Mouse (Mus musculus): ENCODE measurements around the gene Adssl1. TPM values are rescaled to one million over a fixed set of nuclear protein-coding genes. Genes with fewer than 3 reads are reported as not detected.

Gene Adssl1
- total RNA-seq (2021), result 100 to 1,000 TPM; 119 to 129 TPM
- long read RNA-seq, experiment 1, transcript Adssl1-201 (13 exons, 1,777 nt), result major isoform, 280 of 294 reads
- long read RNA-seq, experiment 1, partial matches to known transcripts, result 9 of 294 reads
- long read RNA-seq, experiment 1, other reads (novel, unspliced or antisense), result 5 of 294 reads
- long read RNA-seq, experiment 2, transcript Adssl1-201 (13 exons, 1,777 nt), result major isoform, 228 of 240 reads
- long read RNA-seq, experiment 2, partial matches to known transcripts, result 6 of 240 reads
- long read RNA-seq, experiment 2, other reads (novel, unspliced or antisense), result 6 of 240 reads

- DNase-seq, result peak; percentile 77 to 78
- intact Hi-C loops (cut with DNase I), result no loop called here
These were observed at the start of gene Adssl1 for GRCm38 (mm10) chr12:112619686-112620353. Adssl1 (plus strand) TSS chr12:112620045.

GRCm38 (mm10) chr12:112570160-112570559, 49.7 kb upstream of the Adssl1 start:
- DNase-seq, result no peak
- intact Hi-C loops (cut with DNase I), result no loop called here

GRCm38 (mm10) chr12:112571064-112571463, 48.8 kb upstream of the Adssl1 start:
- intact Hi-C loops (cut with DNase I), result no loop called here
- DNase-seq, result no peak

- no peak for DNase-seq
- intact Hi-C loops (cut with DNase I), result loop anchor here (2.0 kb wide), 1 partner anchor 23 kb away; no protein-coding TSS in a partner anchor
These were observed 44.4 kb upstream of the Adssl1 start for GRCm38 (mm10) chr12:112575274-112575986.

GRCm38 (mm10) chr12:112576341-112576740, 43.5 kb upstream of the Adssl1 start:
- peak in 1 of 2 experiments; percentile 37 for DNase-seq

GRCm38 (mm10) chr12:112576749-112577148, 43.1 kb upstream of the Adssl1 start:
- intact Hi-C loops (cut with DNase I), result no loop called here
- no peak for DNase-seq

More at GRCm38 (mm10) chr12:112576341-112576740, 43.5 kb upstream of the Adssl1 start:
- intact Hi-C loops (cut with DNase I), result no loop called here

GRCm38 (mm10) chr12:112578296-112579090, 41.4 kb upstream of the Adssl1 start:
- intact Hi-C loops (cut with DNase I), result no loop called here
- no peak for DNase-seq

GRCm38 (mm10) chr12:112579430-112579829, 40.4 kb upstream of the Adssl1 start:
- intact Hi-C loops (cut with DNase I), result no loop called here
- DNase-seq, result no peak

GRCm38 (mm10) chr12:112579926-112580325, 39.9 kb upstream of the Adssl1 start:
- DNase-seq, result no peak
- intact Hi-C loops (cut with DNase I), result no loop called here

- no peak for DNase-seq
These were observed 38.7 kb upstream of the Adssl1 start for GRCm38 (mm10) chr12:112581113-112581512.

GRCm38 (mm10) chr12:112584954-112585353, 34.9 kb upstream of the Adssl1 start:
- no peak for DNase-seq
- intact Hi-C loops (cut with DNase I), result no loop called here

More at GRCm38 (mm10) chr12:112581113-112581512, 38.7 kb upstream of the Adssl1 start:
- intact Hi-C loops (cut with DNase I), result no loop called here

- intact Hi-C loops (cut with DNase I), result no loop called here
- no peak for DNase-seq
These were observed 33.8 kb upstream of the Adssl1 start for GRCm38 (mm10) chr12:112585924-112586538.

- DNase-seq, result peak; percentile 63 to 74
- intact Hi-C loops (cut with DNase I), result no loop called here
These were observed 32.4 kb upstream of the Adssl1 start for GRCm38 (mm10) chr12:112587125-112588124.

GRCm38 (mm10) chr12:112588426-112589256, 31.2 kb upstream of the Adssl1 start, which contains the start of gene Inf2:
Inf2 (plus strand) TSS chr12:112588784.
- peak; percentile 78 to 88 for DNase-seq
- intact Hi-C loops (cut with DNase I), result no loop called here

GRCm38 (mm10) chr12:112589491-112590191, 30.2 kb upstream of the Adssl1 start:
- intact Hi-C loops (cut with DNase I), result no loop called here
- DNase-seq, result no peak

GRCm38 (mm10) chr12:112590566-112591239, 29.1 kb upstream of the Adssl1 start:
- DNase-seq, result peak in 1 of 2 experiments; percentile 45
- intact Hi-C loops (cut with DNase I), result no loop called here

All from heart, postnatal 14 days (tissue).